Mouse (Mus musculus) hindbrain, postnatal 0 days (tissue): ENCODE measurements around the gene Bfar. TPM values are rescaled to one million over a fixed set of nuclear protein-coding genes. Genes with fewer than 3 reads are reported as not detected.
"Not testable (repeated sequence)": the region's sequence is repeated elsewhere in the genome, so short reads cannot be mapped to it uniquely, and the experiment has no call there.

ENCODE experiments used
- ATAC-seq: fragments of 200-750 bp; cut with Nextera tagmentation; 2 replicates; pipeline ENCODE4 v1.8.0; 2017; ENCODE audit warnings: mild to moderate bottlenecking, moderate TSS enrichment, moderate library complexity
- DNase-seq: peaks from one replicate; pipeline ENCODE4 v3.0.0-alpha.2; 2015; ENCODE audit warnings: low spot score
- H3K27ac ChIP-seq: fragments of 300-500 bp; sonication (generic); 2 replicates; pipeline ENCODE4 v1.5.1; 2014; ENCODE audit warnings: mild to moderate bottlenecking
- H3K27me3 ChIP-seq: fragments of 300-500 bp; sonication (generic); 2 replicates; pipeline ENCODE4 v1.6.1; 2014; ENCODE audit warnings: low read length, mixed read lengths; ENCODE audit not compliant: insufficient read depth
- H3K36me3 ChIP-seq: fragments of 300-500 bp; sonication (generic); 2 replicates; pipeline ENCODE4 v1.6.1; 2014; ENCODE audit warnings: low read length, mixed read lengths; ENCODE audit not compliant: insufficient read depth
- H3K4me1 ChIP-seq: fragments of 300-500 bp; sonication (generic); 2 replicates; pipeline ENCODE4 v1.6.1; 2014; ENCODE audit warnings: antibody characterized with exemption, low read length, mixed read lengths; ENCODE audit not compliant: insufficient read depth
- H3K4me2 ChIP-seq: fragments of 300-500 bp; sonication (generic); 2 replicates; pipeline ENCODE4 v1.6.1; 2014; ENCODE audit warnings: low read depth, mild to moderate bottlenecking, low read length, moderate library complexity, mixed read lengths
- H3K4me3 ChIP-seq: fragments of 300-500 bp; sonication (generic); 2 replicates; pipeline ENCODE4 v1.5.1; 2014; ENCODE audit warnings: low read length
- H3K9ac ChIP-seq: fragments of 300-500 bp; sonication (generic); replicated peaks from 2 replicates; pipeline ENCODE4 v1.6.1; 2014; ENCODE audit warnings: mild to moderate bottlenecking, low read length, moderate library complexity, mixed read lengths
- H3K9me3 ChIP-seq: fragments of 300-500 bp; sonication (generic); 2 replicates; pipeline ENCODE4 v1.6.1; 2016; ENCODE audit warnings: low read length, mixed read lengths
- CTCF ChIP-seq: IDR thresholded peaks from 2 replicates; pipeline ENCODE4 v1.5.1; 2016; ENCODE audit warnings: antibody characterized with exemption, control low read depth, low read depth
- WGBS: fragments of 180-500 bp; shearing (Covaris S2); extraction: QIAGEN DNeasy Blood & Tissue Kit; methylation state at CpG from one replicate; pipeline ENCODE4 v1.1.7; 2014; 5-methylcytosine and 5-hydroxymethylcytosine counted together
- polyA plus RNA-seq: library from polyadenylated mRNA; unstranded; fragments of >200 nt; fragmentation: Nextera tagmentation; extraction: Ambion mirVana; gene quantifications from 2 replicates; pipeline ENCODE4 v1.2.1, GENCODE M21; 2015
- total RNA-seq: library from RNA; depleted of rRNA; stranded (reverse); fragments of >200 nt; gene quantifications from 2 replicates; pipeline ENCODE4 v1.2.3, GENCODE M21; 2014; rRNA removed

Bfar gene
- total RNA-seq: 31.6 and 40.5 TPM in 2 replicates
- 38.8 and 38.9 TPM in 2 replicates for polyA plus RNA-seq

DNA sequence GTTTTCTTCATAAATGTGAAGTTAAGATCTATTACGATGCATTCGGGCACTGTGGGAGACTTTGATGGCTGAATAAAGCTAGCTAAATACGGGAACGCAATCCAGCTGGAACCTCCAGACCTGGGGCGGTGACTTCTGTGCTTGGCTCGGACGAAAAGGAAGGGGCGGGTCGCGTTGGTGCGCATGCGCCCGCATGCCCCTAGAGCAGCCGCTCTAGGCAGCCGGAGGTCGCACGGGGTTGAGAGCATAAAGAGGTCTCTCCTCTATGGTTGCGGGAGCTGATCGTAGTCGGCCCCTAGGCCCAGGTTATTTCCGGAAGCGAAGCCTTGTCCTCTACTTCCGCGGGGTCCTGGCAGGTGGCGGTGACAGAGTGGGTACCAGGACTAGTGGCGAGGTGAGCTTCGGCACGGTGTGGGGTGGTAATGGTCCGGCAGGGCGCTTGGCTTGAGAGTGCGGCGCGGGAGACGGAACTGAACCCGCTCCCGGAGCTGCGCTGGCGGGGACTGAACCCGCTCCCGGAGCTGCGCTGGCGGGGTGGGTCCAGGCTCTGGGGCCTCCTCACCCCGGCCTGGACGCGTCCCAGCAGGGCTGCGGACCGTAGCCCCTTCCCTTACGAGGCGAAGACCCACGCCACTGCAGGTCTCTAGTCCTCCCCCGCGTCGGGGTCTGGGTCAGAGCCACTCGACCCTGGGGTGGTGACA is at the start of gene Bfar, which contains the start of gene 3110001I22Rik:
TSS of gene Bfar (plus strand) at position 174 of the 701 bp plus-strand sequence.
TSS of gene 3110001I22Rik (plus strand) at position 245 of the 701 bp plus-strand sequence.
- H3K9ac ChIP-seq: peak within 1 kb of the TSS; percentile 87
- no peaks in the 10 kb centered on the region; the same call in 1 of the 2 replicates for H3K4me1 ChIP-seq
- H3K9me3 ChIP-seq: no peaks in the 10 kb centered on the region
- peak; percentile 22; the same call in 1 of the 2 replicates for TF ChIP-seq CTCF
- peak within 1 kb of the TSS; percentile 86 for H3K27ac ChIP-seq
- H3K4me2 ChIP-seq: peak within 1 kb of the TSS; percentile 78
- H3K36me3 ChIP-seq: peaks cover 2% of the 10 kb centered on the region; the same call in 1 of the 2 replicates
- DNase-seq (peak; percentile 98), ATAC-seq (peak; percentile 94)
- no peaks in the 10 kb centered on the region for H3K27me3 ChIP-seq
- peak within 1 kb of the TSS; percentile 93 for H3K4me3 ChIP-seq
- under 1% methylated on average over 54 of the region's 54 CpGs for WGBS

DNA sequence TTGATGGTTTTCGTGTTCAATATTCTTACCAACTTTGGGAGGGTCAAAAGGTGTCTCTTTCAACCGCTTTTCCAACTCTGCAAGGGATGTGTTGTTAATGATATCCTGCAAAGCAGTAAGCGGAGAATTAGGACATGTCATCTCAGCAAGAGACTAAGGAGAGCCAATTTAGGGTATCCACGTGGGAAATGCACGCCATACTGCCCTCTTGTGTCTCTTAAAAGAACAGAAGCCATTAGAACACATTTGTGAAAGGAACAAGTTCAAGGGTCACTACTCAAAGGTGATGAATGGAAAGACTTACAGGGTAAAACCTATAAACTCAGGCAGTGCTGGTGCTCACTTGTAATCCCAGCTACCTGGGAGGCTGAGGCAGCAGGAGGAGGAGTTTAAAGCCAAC is 43.3 kb upstream of the Bfar start:
- no peak overlapping the region for H3K4me2 ChIP-seq
- no peaks in the 10 kb centered on the region for H3K4me1 ChIP-seq
- DNase-seq (peak; percentile 64), ATAC-seq (no peak)
- H3K27me3 ChIP-seq: no peaks in the 10 kb centered on the region
- no peaks in the 10 kb centered on the region for H3K9me3 ChIP-seq
- H3K4me3 ChIP-seq: no peak overlapping the region
- WGBS: 42% methylated on average over 5 of the region's 5 CpGs
- H3K27ac ChIP-seq: no peak overlapping the region
- no peak overlapping the region for H3K9ac ChIP-seq
- H3K36me3 ChIP-seq: peaks cover 11% of the 10 kb centered on the region; the same call in 1 of the 2 replicates
- peak; percentile 63 for TF ChIP-seq CTCF

DNA sequence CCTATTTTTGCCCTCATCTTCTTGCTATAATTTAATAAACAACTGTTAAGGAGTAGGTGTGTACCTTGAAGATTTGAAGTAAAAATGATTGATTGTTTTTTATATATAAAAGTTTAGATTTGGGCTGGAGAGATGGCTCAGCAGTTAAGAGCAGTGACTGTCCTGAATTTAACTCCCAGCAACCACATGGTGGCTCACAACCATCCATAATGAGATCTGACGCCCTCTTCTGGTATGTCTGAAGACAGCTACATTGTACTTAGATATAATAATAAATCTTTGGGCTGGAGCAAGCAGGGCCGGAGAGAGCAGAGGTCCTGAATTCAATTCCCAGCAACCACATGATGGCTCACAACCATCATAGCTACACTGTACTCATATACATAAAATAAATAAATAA is 33.5 kb upstream of the Bfar start:
- TF ChIP-seq CTCF: peak; percentile 52; the same call in 1 of the 2 replicates
- ATAC-seq, H3K27me3 ChIP-seq, H3K9me3 ChIP-seq, H3K4me3 ChIP-seq, H3K9ac ChIP-seq, DNase-seq, H3K4me1 ChIP-seq, H3K27ac ChIP-seq, H3K4me2 ChIP-seq: not testable (repeated sequence)
- 38% methylated on average over 2 of the region's 2 CpGs for WGBS
- H3K36me3 ChIP-seq: peaks cover 17% of the 10 kb centered on the region; the same call in 1 of the 2 replicates

DNA sequence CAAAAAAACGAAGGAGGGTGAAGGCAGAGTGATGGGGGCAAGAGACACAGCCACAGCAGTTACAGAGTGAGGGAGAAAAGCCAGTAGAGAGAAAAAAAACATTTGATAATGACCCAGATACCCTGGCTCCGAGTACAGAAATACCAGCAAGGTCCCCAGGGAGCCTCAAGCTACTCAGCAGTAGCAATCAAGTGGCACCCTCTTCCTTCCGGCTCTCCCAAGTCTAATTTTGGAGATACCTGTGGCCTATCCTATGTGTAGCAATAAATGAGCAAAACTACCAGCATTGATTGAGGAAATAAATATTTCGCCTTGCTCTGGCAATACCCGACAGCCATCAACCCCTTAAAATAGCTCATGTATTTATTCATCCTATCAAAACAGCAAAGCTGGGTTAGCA is 32.1 kb upstream of the Bfar start:
- 79% methylated on average over 5 of the region's 5 CpGs for WGBS
- no peak overlapping the region for H3K9ac ChIP-seq
- no peak overlapping the region for H3K27ac ChIP-seq
- no peaks in the 10 kb centered on the region for H3K4me1 ChIP-seq
- no peaks in the 10 kb centered on the region for H3K9me3 ChIP-seq
- TF ChIP-seq CTCF: no peak
- H3K27me3 ChIP-seq: no peaks in the 10 kb centered on the region
- peaks cover 9% of the 10 kb centered on the region; the same call in 1 of the 2 replicates for H3K36me3 ChIP-seq
- DNase-seq: no peak
- ATAC-seq: no peak
- H3K4me3 ChIP-seq: no peak overlapping the region
- no peak overlapping the region for H3K4me2 ChIP-seq

DNA sequence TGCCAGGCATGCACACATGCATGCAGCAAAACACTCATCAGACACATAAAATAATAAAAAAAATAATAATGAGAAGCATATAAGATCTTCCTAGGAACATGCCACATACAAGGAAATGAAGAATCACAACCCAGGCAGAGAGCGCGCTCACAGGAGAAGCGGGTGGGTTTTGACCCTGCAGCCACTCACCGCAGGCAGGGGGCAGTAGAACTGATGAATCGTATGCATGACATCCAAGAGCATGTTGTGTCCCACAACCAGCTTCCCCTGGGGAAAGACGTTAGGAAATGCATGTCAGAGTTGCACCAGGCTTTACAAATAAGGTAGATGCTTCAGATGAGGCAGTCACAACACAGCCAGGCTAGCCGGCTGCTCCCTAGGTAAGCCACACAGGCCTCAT is 31.6 kb upstream of the Bfar start:
- no peak overlapping the region for H3K4me2 ChIP-seq
- H3K27me3 ChIP-seq: no peaks in the 10 kb centered on the region
- H3K27ac ChIP-seq: no peak overlapping the region
- WGBS: 73% methylated on average over 7 of the region's 7 CpGs
- 0 out of 2 replicates have a peak, but pooled peaks cover 6% of the 10 kb centered on the region for H3K36me3 ChIP-seq
- no peak for ATAC-seq
- H3K9ac ChIP-seq: no peak overlapping the region
- no peak overlapping the region for H3K4me3 ChIP-seq
- DNase-seq: no peak
- no peaks in the 10 kb centered on the region for H3K4me1 ChIP-seq
- TF ChIP-seq CTCF: peak; percentile 46
- no peaks in the 10 kb centered on the region for H3K9me3 ChIP-seq

DNA sequence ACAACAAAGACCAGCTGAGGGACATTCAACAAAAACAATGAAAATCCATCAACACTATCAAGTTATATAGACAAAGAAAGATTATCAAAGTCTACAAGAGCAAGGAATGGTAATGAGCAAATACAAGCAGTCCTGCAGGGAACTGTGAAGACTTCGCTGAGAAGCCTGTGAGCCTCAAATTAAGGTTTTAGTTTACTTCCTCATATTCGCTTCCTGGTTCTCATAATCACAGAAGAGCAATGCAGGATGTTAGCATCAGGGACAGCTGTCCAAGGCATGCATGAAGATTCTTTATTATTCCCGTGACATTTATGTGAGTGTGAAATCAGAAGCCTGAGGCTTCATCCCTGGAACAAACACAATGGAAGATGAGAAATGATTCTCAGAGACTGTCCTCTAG is 27.2 kb upstream of the Bfar start:
- no peak for ATAC-seq
- WGBS: 93% methylated on average over 3 of the region's 3 CpGs
- Histone ChIP-seq H3K27ac (no peak overlapping the region), H3K9me3 (no peaks in the 10 kb centered on the region), H3K4me1 (no peaks in the 10 kb centered on the region), H3K27me3 (no peaks in the 10 kb centered on the region), H3K36me3 (peaks cover 13% of the 10 kb centered on the region; the same call in 1 of the 2 replicates), H3K4me2 (no peak overlapping the region), H3K9ac (no peak overlapping the region), H3K4me3 (no peak overlapping the region)
- DNase-seq: no peak
- TF ChIP-seq CTCF: no peak

DNA sequence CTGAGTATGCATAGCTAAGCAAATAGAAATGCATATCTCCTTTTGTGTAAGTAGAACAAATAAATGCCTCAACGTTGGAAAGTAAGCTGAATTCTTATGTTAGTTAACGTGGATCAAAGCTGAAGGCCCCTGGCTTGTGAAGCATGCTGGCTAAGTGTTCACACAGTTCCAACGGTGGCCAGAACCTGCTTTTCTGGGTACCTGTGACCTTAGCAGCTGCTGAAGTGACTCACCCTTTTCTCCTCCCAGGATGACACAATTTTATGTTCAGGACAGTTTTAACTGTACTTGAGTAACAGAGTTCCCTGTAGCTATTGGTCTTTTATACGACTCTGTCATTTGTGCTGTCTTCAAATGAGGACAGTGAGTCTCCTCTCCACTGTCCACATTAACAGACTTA is 25.7 kb upstream of the Bfar start:
- Histone ChIP-seq H3K4me1 (no peaks in the 10 kb centered on the region), H3K9ac (no peak overlapping the region), H3K36me3 (peaks cover 21% of the 10 kb centered on the region), H3K4me2 (no peak overlapping the region), H3K27me3 (no peaks in the 10 kb centered on the region), H3K4me3 (no peak overlapping the region), H3K27ac (no peak overlapping the region), H3K9me3 (no peaks in the 10 kb centered on the region)
- ATAC-seq (no peak), DNase-seq (no peak)
- 88% methylated on average over 4 of the region's 4 CpGs for WGBS
- no peak for TF ChIP-seq CTCF
